Mouse (Mus musculus): ENCODE measurements around the gene Olig3.

DNA sequence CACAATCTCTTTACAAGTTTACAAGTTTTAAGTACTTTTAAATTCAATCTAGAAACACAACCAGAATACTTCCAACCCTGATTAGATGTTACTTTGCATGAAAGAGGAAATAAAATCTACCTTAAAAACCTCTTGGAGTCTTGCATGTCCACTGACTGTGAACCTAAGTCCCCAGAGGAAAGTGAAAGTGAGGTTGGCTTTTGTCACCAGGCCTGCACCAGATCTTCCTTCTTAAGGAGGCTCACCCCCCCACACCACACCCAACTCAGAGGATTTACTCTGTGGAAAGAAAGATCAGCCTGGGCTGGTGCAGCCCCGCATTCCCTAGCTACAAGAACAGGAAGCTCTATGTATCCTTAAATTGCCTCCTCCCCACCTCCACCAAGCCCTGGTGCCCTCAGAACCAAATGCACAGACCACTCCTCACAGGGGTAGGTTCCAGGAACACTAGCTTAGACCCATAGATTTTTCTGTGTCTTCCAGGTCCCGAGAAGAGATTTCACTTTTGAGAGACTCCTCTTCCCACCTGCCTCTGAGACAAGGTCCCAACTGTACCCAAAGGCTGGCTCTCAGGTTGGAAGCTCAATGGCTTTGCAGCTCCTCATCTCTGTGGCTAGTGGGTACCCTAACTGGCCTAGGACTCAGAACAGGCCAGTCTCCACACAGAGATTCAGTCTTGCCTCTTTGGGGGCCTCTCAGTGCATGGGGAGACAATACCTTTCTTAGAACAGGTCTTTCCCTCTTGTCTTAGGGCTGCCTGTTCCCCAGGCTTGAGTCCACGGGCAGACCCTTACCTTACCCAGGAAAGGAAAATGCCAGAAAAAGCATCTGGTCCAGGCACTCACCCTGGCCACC is 4.3 kb downstream of the Olig3 start:
- no peak for TF ChIP-seq GATA1 (IDR thresholded peaks at IDR 0.05; ENCODE audit: low read length)
- no peak for TF ChIP-seq TAL1 (IDR thresholded peaks at IDR 0.05; ENCODE audit: low read length)

Measured in erythroblast, embryonic 14.5 days (primary cell).